Mouse (Mus musculus) CH12.LX (cell line): ENCODE data around the gene Cpsf6. TPM values are rescaled to one million over a fixed set of nuclear protein-coding genes. Genes with fewer than 3 reads are reported as not detected.

ENCODE experiments used
- DNase-seq: peaks from one replicate; pipeline ENCODE4 v3.0.0-alpha.2; 2013; ENCODE audit errors: extremely low read depth
- H3K27ac ChIP-seq: 2 replicates; pipeline ENCODE4 v1.5.1; 2012; ENCODE audit warnings: low read depth, mild to moderate bottlenecking, control low read depth, moderate library complexity; ENCODE audit not compliant: insufficient read depth
- H3K27me3 ChIP-seq: replicated peaks from 2 replicates; pipeline ENCODE3; 2012; ENCODE audit warnings: inconsistent platforms
- H3K36me3 ChIP-seq, 2 experiments: replicated peaks in 1 of 2; 2 replicates each; pipeline versions ENCODE3 to v1.6.1; 2012; ENCODE audit warnings: inconsistent platforms in 1 of 2, low read length in 1 of 2, mild to moderate bottlenecking in 1 of 2, mixed read lengths in 1 of 2, moderate library complexity in 1 of 2; ENCODE audit not compliant: control insufficient read depth in 1 of 2, insufficient read depth in 1 of 2
- H3K4me1 ChIP-seq, 2 experiments: 2 replicates each; pipeline ENCODE4 v1.6.1; 2012; ENCODE audit warnings: inconsistent platforms in 1 of 2, moderate library complexity in 1 of 2; ENCODE audit not compliant: insufficient read depth in 2 of 2, control insufficient read depth in 1 of 2
- H3K4me2 ChIP-seq: 2 replicates; pipeline ENCODE4 v1.6.1; 2012; ENCODE audit warnings: low read depth, mild to moderate bottlenecking, control low read depth; ENCODE audit not compliant: poor library complexity, insufficient read depth, severe bottlenecking
- H3K4me3 ChIP-seq, 3 experiments: fragments of 150-350 bp in 1 of 3; sonication (generic) in 1 of 3; replicated peaks in 1 of 3; 2 replicates each; pipeline versions ENCODE3 to v1.5.1; 2011 to 2012; ENCODE audit warnings: low read depth in 2 of 3, low read length in 2 of 3, mild to moderate bottlenecking in 2 of 3, moderate library complexity in 2 of 3, control low read depth in 1 of 3, improper control_type of control experiment in 1 of 3, inconsistent platforms in 1 of 3, mixed read lengths in 1 of 3; ENCODE audit not compliant: poor library complexity in 1 of 3
- H3K79me2 ChIP-seq: replicated peaks from 2 replicates; pipeline ENCODE4 v1.6.1; 2012; ENCODE audit warnings: mild to moderate bottlenecking, moderate library complexity; ENCODE audit not compliant: control insufficient read depth, poor library complexity, insufficient read depth, severe bottlenecking; ENCODE audit errors: extremely low read depth
- H3K9ac ChIP-seq: 2 replicates; pipeline ENCODE4 v1.6.1; 2012; ENCODE audit warnings: low read depth, mild to moderate bottlenecking, control low read depth, moderate library complexity; ENCODE audit not compliant: insufficient read depth
- H3K9me3 ChIP-seq: replicated peaks from 2 replicates; pipeline ENCODE3; 2012; ENCODE audit warnings: low read length, inconsistent platforms, mixed read lengths
- BHLHE40 ChIP-seq: IDR thresholded peaks from 2 replicates; pipeline ENCODE4 v1.6.1; 2011; ENCODE audit warnings: mild to moderate bottlenecking, low read depth, low read length, improper control_type of control experiment
- CTCF ChIP-seq, 2 experiments: IDR thresholded peaks in 1 of 2; conservative IDR thresholded peaks in 1 of 2; 2 replicates each; pipeline ENCODE4 v1.5.1; 2011 to 2012; ENCODE audit warnings: low read depth in 2 of 2, low read length in 2 of 2, improper control_type of control experiment in 1 of 2, inconsistent platforms in 1 of 2, mild to moderate bottlenecking in 1 of 2, moderate library complexity in 1 of 2
- E2F4 ChIP-seq: IDR thresholded peaks from 2 replicates; pipeline ENCODE4 v1.6.1; 2011; ENCODE audit warnings: low read depth, low read length, improper control_type of control experiment; ENCODE audit not compliant: insufficient replicate concordance
- ELF1 ChIP-seq: IDR thresholded peaks from 2 replicates; pipeline ENCODE4 v1.6.1; 2014; ENCODE audit warnings: low read depth, mild to moderate bottlenecking, inconsistent platforms, low read length, improper control_type of control experiment
- GABPA ChIP-seq: IDR thresholded peaks from 2 replicates; pipeline ENCODE4 v1.6.1; 2012; ENCODE audit warnings: low read depth, low read length, improper control_type of control experiment, inconsistent platforms; ENCODE audit not compliant: insufficient replicate concordance
- IRF4 ChIP-seq: IDR thresholded peaks from 2 replicates; pipeline ENCODE4 v1.6.1; 2014; ENCODE audit warnings: low read depth, mild to moderate bottlenecking, inconsistent platforms, low read length, improper control_type of control experiment
- JUN ChIP-seq: IDR thresholded peaks from 2 replicates; pipeline ENCODE4 v1.6.1; 2011; ENCODE audit warnings: low read depth, mild to moderate bottlenecking, low read length, improper control_type of control experiment, moderate library complexity; ENCODE audit not compliant: insufficient read depth
- KAT2A ChIP-seq: IDR thresholded peaks from 2 replicates; pipeline ENCODE4 v1.6.1; 2012; ENCODE audit warnings: low read length, improper control_type of control experiment, inconsistent platforms; ENCODE audit not compliant: insufficient replicate concordance
- MAZ ChIP-seq: IDR thresholded peaks from 2 replicates; pipeline ENCODE4 v1.6.1; 2012; ENCODE audit warnings: low read depth, mild to moderate bottlenecking, inconsistent platforms, low read length, improper control_type of control experiment, moderate library complexity
- PAX5 ChIP-seq: IDR thresholded peaks from 2 replicates; pipeline ENCODE4 v1.6.1; 2012; ENCODE audit warnings: low read length, inconsistent platforms, mixed read lengths
- POLR2A ChIP-seq: IDR thresholded peaks from 2 replicates; pipeline ENCODE4 v1.6.1; 2011; ENCODE audit warnings: low read depth, mild to moderate bottlenecking, improper control_type of control experiment, low read length
- POLR2AphosphoS2 ChIP-seq: IDR thresholded peaks from 2 replicates; pipeline ENCODE4 v1.6.1; 2011; ENCODE audit warnings: low read depth, low read length, improper control_type of control experiment
- USF1 ChIP-seq: IDR thresholded peaks from 2 replicates; pipeline ENCODE4 v1.6.1; 2014; ENCODE audit warnings: low read depth, mild to moderate bottlenecking, inconsistent platforms, low read length, improper control_type of control experiment
- USF2 ChIP-seq: conservative IDR thresholded peaks from 2 replicates; pipeline ENCODE4 v1.6.1; 2011; ENCODE audit warnings: low read depth, low read length, improper control_type of control experiment
- ZKSCAN1 ChIP-seq: IDR thresholded peaks from 2 replicates; pipeline ENCODE4 v1.6.1; 2012; ENCODE audit warnings: low read depth, inconsistent platforms, low read length, improper control_type of control experiment, borderline replicate concordance
- ZNF384 ChIP-seq: IDR thresholded peaks from 2 replicates; pipeline ENCODE4 v1.6.1; 2012; ENCODE audit warnings: low read depth, low read length, improper control_type of control experiment, inconsistent platforms
- dilution Hi-C: fragments of 300-500 bp; cut with MboI; formaldehyde crosslinking; loops from 2 replicates; pipeline ENCODE4 v1.14.3; 2020; ENCODE audit warnings: low sequenced_read_pairs; ENCODE audit not compliant: extremely low pct_unique_long_range_greater_than_20kb, extremely low pct_ligation_motif_present
- in situ Hi-C: fragments of 300-500 bp; cut with MboI; formaldehyde crosslinking; loops from 3 replicates; pipeline ENCODE4 v1.14.3; 2019; ENCODE audit warnings: low sequenced_read_pairs, low pct_ligation_motif_present, low pct_unique_long_range_greater_than_20kb, mixed read lengths
- polyA plus RNA-seq: library from polyadenylated mRNA; unstranded; fragments of >175 nt; gene quantifications from 2 replicates; pipeline ENCODE4 v1.2.1, GENCODE M21; 2012; ENCODE audit warnings: low read depth; ENCODE audit not compliant: insufficient read length
- total RNA-seq, 2 experiments: library from RNA; depleted of rRNA; stranded (reverse); fragments of 300-350 nt in 1 of 2; fragments of >200 nt in 1 of 2; gene quantifications; 2 replicates each; pipeline ENCODE4 v1.2.3; 2012 to 2014

The Cpsf6 gene
- total and polyA plus RNA-seq, 3 experiments, result 87.6 to 114 (median 99.5) TPM

- DNase-seq, result no peak
- in situ Hi-C loops, result no loop called here
- no peaks in the 10 kb centered on the region for H3K79me2 ChIP-seq
- H3K27me3 ChIP-seq, result no peaks in the 10 kb centered on the region
- H3K9me3 ChIP-seq, result no peaks in the 10 kb centered on the region
- H3K36me3 ChIP-seq, result no peaks in the 10 kb centered on the region
- H3K4me1 ChIP-seq, result peaks cover 0 to 7% of the 10 kb centered on the region in 2 experiments; a peak in 2 of 4 replicates
- H3K4me3 ChIP-seq, result no peak overlapping the region
- no peak overlapping the region for H3K27ac ChIP-seq
- H3K4me2 ChIP-seq, result no peak overlapping the region
- TF ChIP-seq BHLHE40 (no peak), KAT2A (no peak), POLR2AphosphoS2 (no peak), E2F4 (no peak), PAX5 (no peak), ELF1 (no peak), IRF4 (no peak), ZNF384 (no peak), CTCF (conservative IDR thresholded peaks at IDR 0.05 in 1 of 2, IDR thresholded peaks at IDR 0.05 in 1 of 2; ENCODE audit: low read depth in 2 of 2, low read length in 2 of 2) (no peak), GABPA (no peak), JUN (no peak), POLR2A (no peak), USF1 (no peak), MAZ (no peak), ZKSCAN1 (no peak)
- dilution Hi-C loops, result no loop called here
- H3K9ac ChIP-seq, result no peak overlapping the region
Measured at GRCm38 (mm10) chr10:117406283-117406588, 26.4 kb upstream of the Cpsf6 start.

GRCm38 (mm10) chr10:117405526-117406282 lies 25.9 kb upstream of the Cpsf6 start:
- H3K27me3 ChIP-seq, result no peaks in the 10 kb centered on the region
- DNase-seq, result no peak
- in situ Hi-C loops (no loop called here), dilution Hi-C loops (no loop called here)
- no peak overlapping the region for H3K4me3 ChIP-seq
- no peak overlapping the region for H3K4me2 ChIP-seq
- no peak overlapping the region for H3K27ac ChIP-seq
- H3K4me1 ChIP-seq, result peaks cover 0 to 7% of the 10 kb centered on the region in 2 experiments; a peak in 2 of 4 replicates
- H3K79me2 ChIP-seq, result no peaks in the 10 kb centered on the region
- H3K9me3 ChIP-seq, result no peaks in the 10 kb centered on the region
- TF ChIP-seq USF2, result no peak
- no peaks in the 10 kb centered on the region for H3K36me3 ChIP-seq
- H3K9ac ChIP-seq, result no peak overlapping the region
